Mouse (Mus musculus) heart, adult 2 months (tissue): ENCODE results near the gene Rit1.

Experiments
- CTCF ChIP-seq: fragments of 200-600 bp; IDR thresholded peaks from 2 replicates; pipeline ENCODE4 v1.8.1; 2022; ENCODE audit warnings: antibody characterized with exemption, mild to moderate bottlenecking, moderate library complexity
- POLR2A ChIP-seq: fragments of 200-500 bp; IDR thresholded peaks from 2 replicates; pipeline ENCODE4 v1.6.1; 2011; ENCODE audit warnings: mild to moderate bottlenecking, low read depth, low read length, control low read depth; ENCODE audit not compliant: insufficient read depth

GRCm38 (mm10) chr3:88698051-88698450 lies 18.6 kb upstream of the Rit1 start:
- no peak for TF ChIP-seq CTCF
- no peak for TF ChIP-seq POLR2A
